ENCODE assay signal across 26 mouse cellular contexts in the genomic region with DNA sequence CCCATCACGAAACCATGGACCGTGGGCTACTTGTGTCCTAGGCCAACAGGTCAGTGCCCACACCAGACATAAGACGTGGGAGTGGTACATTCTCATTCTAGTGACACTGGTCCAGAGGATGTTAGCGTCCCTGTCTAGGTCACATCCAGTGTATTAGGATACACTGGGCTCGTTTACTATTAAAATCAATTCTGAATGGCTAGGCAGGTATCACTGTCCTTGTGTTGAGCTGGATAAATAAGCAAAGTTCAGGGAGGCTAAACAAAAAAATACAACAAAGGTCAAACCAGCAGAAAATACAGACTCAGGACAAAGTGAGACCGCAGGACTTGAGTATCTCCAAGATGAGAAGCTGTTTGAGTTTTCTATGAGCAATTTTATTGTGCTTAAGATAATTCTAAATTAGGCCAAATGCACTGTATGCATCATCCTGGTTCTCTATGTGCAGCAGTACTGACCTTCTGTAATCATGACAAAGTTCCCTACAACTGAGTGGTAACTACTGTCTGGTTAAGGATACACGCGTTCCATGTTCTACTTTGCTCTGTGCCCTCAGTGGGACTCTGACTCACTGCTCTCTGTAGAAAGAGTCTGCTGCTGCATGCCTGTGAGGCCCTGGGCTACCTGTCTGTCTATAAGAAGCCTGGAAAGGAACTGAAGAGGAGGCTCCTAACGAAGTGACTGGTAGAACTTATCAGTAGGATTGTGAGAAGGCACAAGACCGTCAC. TPM values are rescaled to one million over a fixed set of nuclear protein-coding genes. Genes with fewer than 3 reads are reported as not detected.
"Had no signal": no experiment of that assay in that cellular context is flagged by ENCODE, and none has a peak within 500 bp of the region (broad histone marks: within the 10 kb centered on the region; RNA-seq: fewer than 3 reads in every experiment).

No protein-coding gene starts in this region.

- ATAC-seq: hindbrain, embryonic 16.5 days; inflammation-experienced regulatory T-cells, adult 6 months; intestine, embryonic 16.5 days had no signal

- H3K4me1 ChIP-seq: limb, embryonic 12.5 days had no signal

- H3K4me2 ChIP-seq: heart, embryonic 12.5 days; hindbrain, embryonic 12.5 days; hindbrain, embryonic 14.5 days; kidney, embryonic 15.5 days; limb, embryonic 12.5 days; liver, embryonic 13.5 days had no signal

- H3K9ac ChIP-seq: heart, embryonic 12.5 days; hindbrain, embryonic 12.5 days; hindbrain, embryonic 14.5 days; kidney, embryonic 15.5 days; limb, embryonic 12.5 days; liver, embryonic 13.5 days had no signal

- DNase-seq: gastrocnemius, adult 2 months; gastrocnemius, postnatal 10 days; gastrocnemius, postnatal 25 days; heart, adult 18-20 months; heart, postnatal 10 days; heart, postnatal 4 days; kidney, adult 18-20 months; kidney, adult 8-10 months; kidney, postnatal 10 days; kidney, postnatal 25 days; kidney, postnatal 4 days; liver, embryonic 13.5 days had no signal

- H3K27me3 ChIP-seq: heart, embryonic 12.5 days; hindbrain, embryonic 12.5 days; kidney, embryonic 15.5 days; limb, embryonic 12.5 days; liver, embryonic 13.5 days had no signal

- H3K36me3 ChIP-seq: hindbrain, embryonic 12.5 days had no signal

- H3K9me3 ChIP-seq: heart, embryonic 10.5 days; heart, embryonic 12.5 days; hindbrain, embryonic 10.5 days; hindbrain, embryonic 12.5 days; kidney, embryonic 15.5 days; limb, embryonic 10.5 days; limb, embryonic 12.5 days; liver, embryonic 13.5 days had no signal

- H3K4me3 ChIP-seq: gastrocnemius, adult 2 months; heart, embryonic 10.5 days; heart, embryonic 12.5 days; hindbrain, embryonic 10.5 days; hindbrain, embryonic 12.5 days; kidney, embryonic 15.5 days; layer of hippocampus, adult 2 months; left cerebral cortex, adult 2 months; limb, embryonic 10.5 days; limb, embryonic 12.5 days; liver, embryonic 13.5 days had no signal

- H3K27ac ChIP-seq: hindbrain, embryonic 10.5 days; hindbrain, embryonic 12.5 days; hindbrain, embryonic 14.5 days; layer of hippocampus, adult 2 months; left cerebral cortex, adult 2 months; limb, embryonic 10.5 days; limb, embryonic 12.5 days; liver, embryonic 13.5 days had no signal

RNA-seq across cellular contexts. Expression of gene Bcar1, which starts 37.3 kb away (rescaled TPM):
- total RNA-seq: granulocyte monocyte progenitor cell, adult 5-6 weeks had no signal
